Mouse (Mus musculus) cortical plate, adult 2 months (tissue): Measurements from ENCODE around the gene Mup21.
A peak's percentile ranks its signal among the peaks of the same experiment; 100 is the strongest.

ENCODE experiments used
- CTCF ChIP-seq: fragments of 200-500 bp; IDR thresholded peaks from 2 replicates; pipeline ENCODE4 v1.5.1; 2011; ENCODE audit warnings: mild to moderate bottlenecking, control low read depth, low read length; ENCODE audit not compliant: insufficient read depth; ENCODE audit errors: extremely low read depth
- POLR2A ChIP-seq: fragments of 200-500 bp; IDR thresholded peaks from 2 replicates; pipeline ENCODE4 v1.6.1; 2011; ENCODE audit warnings: mild to moderate bottlenecking, low read length, control low read depth; ENCODE audit not compliant: insufficient read depth; ENCODE audit errors: extremely low read depth

DNA sequence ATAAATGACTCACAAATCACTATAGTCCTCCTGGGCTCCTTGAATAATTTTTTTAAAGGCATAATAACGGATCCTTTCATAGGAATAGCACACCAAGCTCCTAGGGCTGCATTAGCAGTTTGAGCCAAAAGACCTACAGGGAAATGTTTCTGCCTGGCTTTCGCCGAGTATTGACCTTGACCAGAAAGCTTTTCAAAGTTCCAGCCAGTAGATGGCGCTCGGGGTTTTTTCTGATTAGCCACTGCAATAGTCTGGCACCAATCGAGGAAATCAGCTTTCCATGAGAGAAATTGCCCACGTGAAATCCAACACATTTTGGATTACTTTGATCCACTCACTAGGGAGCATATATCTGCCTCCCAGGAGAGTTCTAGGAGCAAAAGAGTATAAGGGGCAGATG, 17.0 kb downstream of the Mup21 start:
- TF ChIP-seq CTCF (0 out of 2 replicates have a peak, but pooled peaks have one; percentile 4), POLR2A (no peak)
